Mouse (Mus musculus) erythroblast, adult 5-6 weeks (primary cell): ENCODE measurements around the gene Mrps21. TPM values are rescaled to one million over a fixed set of nuclear protein-coding genes. Genes with fewer than 3 reads are reported as not detected.
"Not testable (repeated sequence)": the region's sequence is repeated elsewhere in the genome, so short reads cannot be mapped to it uniquely, and the experiment has no call there.

Experiments used
- ATAC-seq: replicated peaks from 2 replicates; pipeline ENCODE4 v1.8.0; 2016; ENCODE audit warnings: moderate number of reproducible peaks, mild to moderate bottlenecking, moderate TSS enrichment, inconsistent platforms; ENCODE audit not compliant: poor library complexity, low FRiP score, severe bottlenecking
- total RNA-seq, 2 experiments: library from RNA; stranded (forward) in 1 of 2; stranded (reverse) in 1 of 2; fragments of 150-400 nt in 1 of 2; fragments of 200-764, 138-1000 nt in 1 of 2; gene quantifications; 2 replicates each; pipeline versions ENCODE4 v1.2.3 to v1.2.4; 2015 to 2017; ENCODE audit warnings: low replicate concordance in 2 of 2

The Mrps21 gene
- 35.5 and 95.7 TPM in 2 replicates for total RNA-seq (2015; ENCODE audit: low replicate concordance)
- total RNA-seq (2017; ENCODE audit: low replicate concordance), result 87.3 and 106 TPM in 2 replicates

DNA sequence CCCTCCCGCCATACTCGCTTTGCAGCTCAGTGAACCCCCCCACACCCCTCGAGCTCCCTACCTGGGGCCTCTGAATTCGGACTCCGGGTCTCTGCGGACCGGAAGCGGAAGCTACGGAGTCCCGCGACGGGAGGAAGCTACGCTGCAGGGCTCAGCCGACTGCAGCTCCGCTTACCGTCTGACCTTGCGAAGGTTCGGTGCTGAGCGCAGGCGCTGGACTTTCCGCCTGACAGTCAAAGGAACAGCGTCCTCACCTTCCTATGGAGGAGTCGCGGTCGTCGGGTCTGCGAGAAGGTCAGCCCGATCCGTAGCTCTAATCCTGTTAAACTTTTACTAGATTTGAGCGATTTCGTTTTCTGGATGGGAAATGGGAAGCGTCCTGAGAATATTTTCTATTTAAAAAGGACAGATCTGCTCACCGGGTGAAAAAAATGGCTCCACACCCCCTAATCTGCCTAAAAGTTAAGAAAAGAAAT lies at the start of gene Mrps21:
Mrps21 (minus strand) TSS at position 128 of the 476 bp plus-strand sequence.
- ATAC-seq, result peak; percentile 94

DNA sequence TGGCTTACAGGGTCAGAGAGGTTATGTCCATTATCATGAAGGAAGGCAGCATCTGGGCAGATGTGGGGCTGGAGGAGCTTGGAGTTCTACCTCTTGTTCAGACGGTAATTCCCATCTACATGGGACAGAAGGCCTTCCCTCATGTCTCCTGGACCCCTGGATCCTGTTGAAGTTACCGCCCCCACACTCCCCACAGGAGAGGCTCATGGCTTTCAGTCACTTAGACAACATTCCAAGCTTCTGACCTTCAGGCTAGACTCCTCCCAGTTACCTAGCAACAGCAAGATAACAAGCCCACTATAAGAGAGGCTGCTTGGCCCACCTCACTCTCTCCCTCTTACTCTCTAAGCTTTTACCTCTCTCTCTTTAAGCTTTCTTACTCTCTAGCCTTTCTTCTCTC lies 49.2 kb upstream of the Mrps21 start:
- ATAC-seq, result not testable (repeated sequence)

DNA sequence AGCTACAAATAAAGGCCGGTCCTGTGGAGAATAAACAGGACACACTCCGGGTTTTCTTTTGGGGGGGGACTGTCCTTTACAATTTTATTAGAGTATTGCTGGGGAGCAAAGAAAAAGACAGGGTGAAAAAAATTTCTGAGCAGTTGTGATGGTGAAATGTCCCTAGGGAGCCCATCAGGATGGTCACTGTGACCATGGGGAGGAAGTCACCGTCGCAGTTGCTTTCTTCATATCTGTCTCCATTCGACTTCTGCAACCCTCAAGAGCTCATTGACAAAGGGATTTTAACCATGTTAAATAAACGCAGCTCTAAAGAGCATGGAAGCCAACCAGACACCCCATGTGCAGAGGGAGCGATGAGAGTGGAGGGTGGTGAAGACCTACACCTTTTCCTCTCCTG lies 45.4 kb upstream of the Mrps21 start:
- ATAC-seq, result no peak

DNA sequence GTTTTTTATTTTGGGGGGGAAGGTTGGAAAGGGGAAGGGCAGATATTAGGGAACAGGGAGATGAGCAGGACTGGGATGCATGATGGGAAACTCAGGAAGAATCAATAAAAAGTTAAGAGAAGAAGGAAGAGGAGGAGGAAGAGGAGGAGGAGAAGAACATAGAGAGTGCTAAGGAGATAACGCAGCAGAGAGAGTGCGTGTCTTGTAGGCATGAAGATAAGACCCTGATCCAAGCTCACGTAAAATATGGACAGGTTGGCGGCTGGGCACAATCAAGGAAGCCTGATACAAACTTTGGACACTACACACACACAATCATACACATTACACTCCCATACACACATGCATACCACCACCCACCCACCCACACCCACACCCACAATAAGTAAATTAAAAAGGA lies 43.4 kb upstream of the Mrps21 start:
- ATAC-seq, result no peak

DNA sequence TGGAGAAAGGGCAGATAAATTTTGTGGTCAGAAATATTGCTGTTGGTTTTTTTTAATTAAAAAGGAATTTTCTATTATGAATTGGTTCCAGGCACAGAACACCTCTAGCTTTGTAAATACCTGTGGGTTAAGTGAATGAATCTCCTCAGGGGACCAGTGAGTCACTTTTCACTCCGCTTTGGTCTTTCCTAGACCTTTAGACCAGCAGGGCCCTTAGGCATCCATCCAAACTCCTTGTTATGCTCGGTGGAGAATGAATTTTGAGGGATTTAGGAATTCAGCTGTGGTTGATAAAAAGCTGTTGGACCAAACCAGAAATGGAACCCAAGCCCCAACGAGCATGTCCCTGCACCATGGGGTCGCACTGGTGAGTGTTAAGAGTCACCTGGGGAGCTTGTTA lies 36.3 kb upstream of the Mrps21 start:
- no peak for ATAC-seq

DNA sequence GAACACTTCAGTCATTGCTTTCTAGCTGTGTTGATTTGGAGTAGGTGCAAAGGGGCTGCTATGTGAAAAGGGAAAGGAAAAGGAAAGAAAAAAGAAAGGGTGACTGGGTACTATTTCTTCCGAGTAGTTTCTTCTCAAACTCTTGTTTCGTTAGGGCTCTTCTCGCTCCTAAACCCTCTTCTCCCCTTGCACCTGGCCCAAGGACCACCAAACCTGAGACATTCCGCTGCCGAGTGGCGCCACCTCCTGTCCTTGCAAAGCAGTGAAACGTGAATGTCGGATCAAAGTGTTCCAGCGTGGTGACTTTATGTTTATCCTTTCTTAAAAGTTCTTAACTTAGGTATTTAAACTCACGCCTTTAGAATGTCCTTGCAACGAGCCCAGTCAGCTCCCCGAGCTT lies 35.5 kb upstream of the Mrps21 start:
- no peak for ATAC-seq

DNA sequence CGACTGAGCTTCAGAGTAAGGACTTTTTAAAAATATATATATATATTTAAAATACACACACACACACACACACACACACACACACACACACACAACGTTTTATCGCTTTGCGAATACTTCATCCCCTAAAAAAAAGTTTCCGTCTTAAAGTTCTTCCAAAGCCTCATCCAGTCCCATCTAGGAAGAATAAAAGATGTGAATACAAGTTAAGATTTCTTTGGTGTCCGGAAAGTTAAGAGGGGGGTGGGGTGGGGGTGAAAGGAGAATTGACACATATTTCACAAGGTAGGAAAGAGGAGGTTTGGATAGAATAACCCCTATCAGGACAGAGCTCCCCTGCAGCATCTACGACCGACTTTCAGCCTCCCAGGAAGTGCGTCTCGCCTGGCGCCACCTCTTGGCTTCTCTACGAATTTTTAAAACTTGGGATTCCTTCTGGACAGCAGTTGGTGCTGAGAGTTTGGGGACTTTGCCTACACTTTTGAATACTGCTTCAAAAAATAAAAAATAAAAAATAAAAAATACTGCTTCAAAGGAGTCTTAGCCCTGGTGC lies 34.7 kb upstream of the Mrps21 start:
- no peak for ATAC-seq

DNA sequence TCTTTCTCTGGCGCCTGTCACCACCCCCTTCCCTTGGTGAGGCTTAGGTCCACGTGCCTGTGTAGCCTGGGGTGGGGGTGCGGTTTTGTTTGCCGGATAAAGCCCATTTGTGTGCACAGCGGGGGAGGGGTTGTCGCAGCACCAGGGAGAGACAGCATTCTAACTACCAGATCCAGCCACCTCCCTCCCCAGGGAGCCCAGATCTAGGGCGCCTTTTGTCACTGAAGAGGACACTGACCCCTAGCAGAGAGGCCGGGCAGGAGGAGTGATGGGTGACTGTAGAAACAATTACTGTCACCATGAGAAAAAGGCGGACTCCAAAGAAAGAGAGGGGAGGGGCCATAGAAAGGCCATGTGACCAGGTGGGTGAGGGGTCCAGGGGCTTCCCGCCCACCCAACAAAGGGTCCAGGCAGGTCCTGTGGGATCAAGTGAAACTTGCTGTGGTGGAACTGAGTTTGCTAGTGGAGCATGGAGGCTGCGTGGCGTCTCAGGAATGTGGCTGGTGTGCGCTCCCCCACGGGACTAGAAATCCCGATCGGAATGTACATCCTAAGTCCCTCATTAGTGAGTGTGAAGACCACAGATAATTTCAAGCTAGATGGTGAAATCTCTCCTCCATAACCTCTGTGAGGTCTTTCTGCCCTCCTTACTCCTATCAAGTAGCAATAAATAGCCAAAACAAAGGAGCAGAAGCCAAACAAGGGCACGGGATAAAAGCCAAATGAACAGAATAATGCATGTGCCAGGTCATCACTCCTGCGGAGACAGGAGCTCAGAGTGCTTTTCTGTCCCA lies 34.0 kb upstream of the Mrps21 start:
- no peak for ATAC-seq

DNA sequence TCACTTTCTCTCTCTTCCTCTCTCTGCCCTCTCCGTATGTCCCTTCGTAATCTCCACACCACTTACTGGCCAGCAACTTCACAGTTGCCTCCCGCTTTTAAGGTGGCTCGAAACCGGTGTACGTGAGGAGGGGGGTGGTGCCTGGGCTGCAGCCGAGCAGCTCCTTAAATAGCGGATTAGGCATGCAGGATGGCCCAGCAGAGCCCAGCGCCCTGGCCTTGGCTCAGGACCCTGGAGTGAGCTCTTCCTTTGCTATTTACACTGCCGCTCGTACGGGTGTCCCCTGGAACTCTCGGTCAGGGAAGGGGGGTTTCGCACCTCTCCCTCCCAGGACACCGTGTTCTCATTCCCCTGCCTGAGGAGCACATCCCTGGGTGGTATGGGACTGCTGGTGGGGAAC lies 33.2 kb upstream of the Mrps21 start, which contains the start of gene Car14:
Car14 (minus strand) TSS at position 124 of the 400 bp plus-strand sequence.
- ATAC-seq, result no peak

DNA sequence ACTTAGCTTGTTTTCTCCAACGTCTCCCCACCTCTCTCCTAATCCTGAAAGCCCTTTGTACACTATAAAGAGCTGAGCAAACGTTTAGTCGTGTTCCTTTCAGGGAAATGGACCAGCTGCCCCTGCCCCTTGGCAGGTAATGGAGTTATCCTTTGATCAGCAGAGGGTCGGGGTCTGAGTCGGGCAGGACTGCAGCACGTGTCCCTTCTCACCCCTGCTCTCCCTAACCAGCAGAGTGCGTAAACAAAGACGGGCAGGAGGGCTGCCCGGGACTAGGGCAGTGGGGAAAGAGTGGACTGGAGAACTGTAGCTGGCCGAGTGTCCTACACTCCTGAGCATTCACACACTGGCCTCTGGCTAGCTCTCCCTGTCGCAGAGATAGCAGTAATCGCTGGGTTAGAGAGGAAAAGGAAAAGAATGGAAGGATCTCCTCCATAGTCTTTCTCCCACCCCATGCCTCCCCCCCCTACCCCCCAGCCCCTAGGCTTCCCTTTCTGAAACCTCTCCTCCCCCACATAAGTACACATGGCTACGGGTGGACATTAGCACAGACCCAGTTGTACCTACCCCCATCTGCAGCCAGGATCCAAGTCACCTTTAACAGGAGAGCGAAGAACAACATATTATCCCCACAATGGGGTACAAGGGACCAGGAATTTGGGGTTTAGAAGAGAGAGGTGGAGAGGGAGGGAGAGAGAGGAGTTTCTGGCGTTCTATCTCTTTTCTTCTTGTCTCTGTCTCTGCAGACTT lies 32.6 kb upstream of the Mrps21 start:
- no peak for ATAC-seq

DNA sequence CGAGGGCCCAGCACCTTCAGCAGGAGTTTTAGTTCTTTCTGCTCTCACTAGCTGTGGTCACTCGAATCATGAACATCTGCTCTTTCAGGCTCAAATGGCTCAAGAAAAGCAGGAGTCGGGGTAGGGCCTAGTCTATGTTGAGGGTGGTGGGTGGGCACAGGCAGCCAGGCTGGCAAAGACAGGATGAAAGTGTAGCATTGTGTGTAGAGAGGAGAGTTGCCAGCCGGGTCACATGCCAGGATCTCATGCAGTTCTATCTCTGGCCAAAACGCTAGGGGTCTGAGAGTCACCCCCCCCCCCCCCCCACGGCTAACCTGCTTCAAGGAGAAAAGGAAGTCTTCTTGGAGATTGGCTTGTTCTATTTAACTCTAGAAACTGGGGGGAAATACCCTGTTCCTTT lies 31.3 kb upstream of the Mrps21 start:
- ATAC-seq, result no peak

DNA sequence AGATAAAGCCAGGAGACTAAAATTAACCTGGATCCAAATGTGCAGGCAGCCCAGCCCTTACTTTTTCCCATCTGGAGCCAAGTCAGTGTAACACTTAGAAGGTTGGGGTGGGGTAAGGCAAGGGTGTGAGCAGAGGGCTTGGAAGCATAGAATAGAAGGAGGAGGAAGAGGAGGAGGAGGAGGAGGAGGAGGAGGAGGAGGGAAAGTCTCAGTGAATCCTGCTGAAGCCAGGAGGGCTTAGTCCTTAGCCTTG lies 31.0 kb upstream of the Mrps21 start:
- no peak for ATAC-seq

DNA sequence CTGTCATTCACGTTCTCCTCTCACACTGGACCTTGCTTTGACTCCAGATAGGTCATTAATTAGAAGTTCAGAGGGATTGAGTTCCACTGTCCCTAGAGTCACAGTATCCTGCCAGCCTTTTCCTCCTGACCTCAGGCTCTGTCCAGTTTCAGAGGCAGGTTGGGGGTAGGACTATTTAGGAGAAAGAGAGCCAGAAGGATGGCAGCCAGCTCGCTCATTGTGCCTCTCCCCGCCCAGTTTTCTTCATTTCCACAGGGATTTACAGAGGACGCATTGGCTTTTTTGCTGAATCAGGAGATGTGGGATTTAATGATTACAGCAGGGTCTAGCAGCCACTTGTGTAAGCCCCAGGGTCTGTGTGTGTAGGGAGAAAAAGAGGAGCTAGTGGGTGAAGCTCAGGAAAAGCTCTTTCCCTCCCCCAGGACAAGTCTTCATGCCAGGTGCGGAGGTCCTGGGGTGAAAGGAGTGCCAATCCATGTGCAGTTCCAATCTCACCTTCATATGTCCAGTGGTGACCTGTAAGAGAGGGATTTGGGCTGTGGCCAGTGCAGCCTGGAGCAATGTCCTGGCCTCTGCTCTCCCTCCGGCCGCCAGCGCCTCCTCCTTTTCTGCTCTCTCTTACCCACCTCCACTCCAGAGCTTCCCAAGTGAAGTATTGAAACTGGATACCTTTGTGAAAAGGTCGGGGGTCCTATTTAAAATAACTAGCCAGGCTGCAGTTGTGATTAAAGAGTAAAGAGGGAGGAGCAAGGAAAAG lies 30.5 kb upstream of the Mrps21 start:
- ATAC-seq, result no peak

DNA sequence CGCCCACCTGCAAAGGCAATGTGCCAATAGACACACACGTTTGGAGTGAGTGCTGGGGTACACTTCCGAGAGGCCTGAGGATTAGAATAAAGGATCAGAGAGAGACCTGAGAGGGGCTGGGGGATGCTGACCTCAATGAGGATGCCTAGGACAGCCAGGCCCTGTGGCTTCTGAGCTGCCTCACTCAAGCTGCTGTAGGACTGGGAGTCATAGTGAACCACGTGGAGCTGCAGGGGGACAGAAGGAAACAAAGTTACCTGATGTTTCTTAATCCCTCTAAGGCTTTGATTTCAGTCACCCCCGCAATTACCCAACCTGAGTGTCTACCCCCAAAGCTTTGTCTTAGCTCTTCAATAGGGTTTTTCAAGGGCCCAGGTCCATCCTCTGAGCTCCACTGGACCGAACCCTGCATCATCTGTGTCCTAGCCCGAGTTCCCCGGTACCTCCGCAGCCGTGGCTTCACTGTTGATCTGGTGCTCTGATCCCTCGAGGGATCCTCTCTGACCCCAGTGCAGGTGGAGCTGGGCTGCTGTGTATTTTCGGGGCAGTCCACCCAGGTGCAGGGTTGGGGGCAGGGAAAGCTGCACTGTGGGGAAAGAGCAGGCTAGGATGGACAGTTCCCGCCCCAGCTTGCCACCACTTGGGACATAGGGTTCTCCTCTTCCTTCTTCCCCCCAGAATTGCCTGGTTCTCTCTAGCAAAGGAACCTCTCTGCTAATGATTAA lies 28.6 kb upstream of the Mrps21 start:
- ATAC-seq, result no peak

DNA sequence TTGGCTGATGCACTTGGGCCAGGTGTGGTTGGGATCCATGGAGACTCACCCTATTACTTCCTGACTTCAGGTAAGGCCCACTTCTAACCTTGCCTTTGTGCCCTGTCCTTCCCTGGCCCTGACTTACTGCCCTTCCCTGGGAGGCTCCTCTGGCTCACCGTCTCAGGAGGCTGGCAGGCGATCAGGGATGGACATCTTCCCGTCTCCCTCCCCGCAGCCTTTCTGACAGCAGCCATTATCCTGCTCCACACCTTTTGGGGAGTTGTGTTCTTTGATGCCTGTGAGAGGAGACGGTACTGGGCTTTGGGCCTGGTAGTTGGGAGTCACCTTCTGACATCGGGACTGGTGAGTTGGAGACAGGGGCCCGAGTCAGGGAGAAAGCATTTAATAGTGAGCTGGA lies 24.2 kb upstream of the Mrps21 start:
- ATAC-seq, result not testable (repeated sequence)

DNA sequence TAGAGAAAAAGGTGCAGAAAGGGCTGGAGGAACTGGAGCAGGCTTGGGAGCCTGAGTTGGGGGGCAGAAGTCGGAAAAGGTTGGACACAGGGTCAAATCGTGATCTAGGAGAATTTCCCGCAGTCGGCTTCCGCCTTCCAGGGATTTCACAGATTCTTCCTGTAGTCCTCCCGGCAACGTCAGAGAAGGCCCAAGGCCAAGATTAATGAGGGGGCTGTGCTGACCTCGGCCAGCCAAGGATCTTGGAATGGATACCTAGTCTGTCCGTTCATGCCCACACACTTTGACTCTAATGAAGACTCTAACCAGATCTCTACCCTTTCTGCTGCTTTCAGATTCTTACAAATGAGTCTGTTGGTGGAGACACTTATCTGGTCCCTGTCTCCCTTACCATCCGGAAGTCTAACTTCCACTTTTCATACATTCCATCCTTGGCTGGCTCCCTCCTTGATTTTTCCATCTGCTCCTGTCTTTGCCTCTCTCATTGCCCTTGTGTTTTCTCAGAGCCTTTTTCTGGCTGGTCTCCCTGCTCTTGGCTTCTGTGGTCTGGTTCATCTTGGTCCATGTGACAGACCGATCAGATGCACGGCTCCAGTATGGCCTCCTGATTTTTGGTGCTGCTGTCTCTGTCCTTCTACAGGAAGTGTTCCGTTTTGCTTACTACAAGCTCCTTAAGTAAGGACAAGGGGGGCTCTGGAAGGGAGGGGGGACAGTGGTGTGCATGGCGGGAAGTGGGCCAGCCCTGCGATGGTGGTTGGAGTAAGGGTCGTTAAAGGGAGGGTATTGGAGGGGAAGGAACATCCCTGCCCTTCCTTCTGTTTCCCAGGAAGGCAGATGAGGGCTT lies 23.2 kb upstream of the Mrps21 start:
- ATAC-seq, result peak; percentile 10; the same call in 1 of the 2 replicates

DNA sequence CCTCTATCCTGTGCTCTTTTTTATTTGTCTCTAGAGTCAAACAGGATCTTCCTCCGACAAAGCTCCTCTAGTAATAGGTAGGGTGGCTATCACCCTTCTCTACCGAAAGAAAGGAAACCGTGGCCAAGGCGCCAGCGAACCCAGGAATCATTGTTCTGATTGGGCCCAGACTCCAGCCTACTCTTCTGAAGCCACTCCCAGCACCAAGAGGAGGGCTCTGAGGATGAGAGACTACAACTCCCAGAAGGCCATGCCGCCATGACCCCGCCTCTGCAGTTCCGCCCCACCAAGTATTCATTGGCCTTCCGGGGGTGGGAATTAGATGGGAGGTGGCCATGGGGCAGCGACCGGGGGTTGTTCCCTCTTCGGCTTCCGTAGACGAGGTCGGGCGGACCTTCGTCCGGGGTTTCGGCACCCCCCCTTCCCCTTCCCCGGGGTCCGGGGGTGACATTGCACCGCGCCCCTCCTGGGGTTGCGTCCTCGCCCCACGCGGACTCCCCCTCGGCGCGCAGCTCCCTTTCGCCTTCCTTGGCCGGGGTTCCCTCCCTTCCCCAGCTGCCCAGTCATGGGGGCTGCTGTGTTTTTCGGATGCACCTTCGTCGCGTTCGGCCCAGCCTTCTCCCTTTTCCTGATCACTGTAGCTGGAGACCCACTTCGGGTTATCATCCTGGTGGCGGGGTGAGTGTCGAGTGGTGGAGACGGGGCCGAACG lies 22.4 kb upstream of the Mrps21 start, which contains the start of gene Aph1a:
Aph1a (plus strand) TSS at position 364 of the 711 bp plus-strand sequence.
- ATAC-seq, result peak; percentile 97

DNA sequence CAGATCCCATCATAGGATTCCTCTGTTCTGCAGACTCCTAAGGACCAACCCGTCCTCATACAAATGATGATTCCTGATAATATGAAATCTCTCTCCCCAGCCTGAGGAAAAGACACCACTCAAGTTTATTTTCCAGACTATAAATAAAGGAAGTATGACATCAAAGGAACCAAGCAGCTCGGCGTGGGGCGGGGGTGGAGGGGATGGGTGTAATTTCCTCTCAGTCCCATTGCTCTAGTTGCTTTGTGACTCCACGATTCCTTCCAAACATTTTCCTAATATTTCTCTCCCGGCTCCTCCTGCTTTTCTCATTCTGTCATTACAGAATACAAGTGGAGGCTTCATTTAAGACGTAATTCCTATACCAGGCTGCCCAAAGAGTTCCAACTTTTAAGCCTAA lies 21.8 kb upstream of the Mrps21 start:
- ATAC-seq, result no peak
